Mouse (Mus musculus) embryonic fibroblast, embryonic 13.5 days (primary cell): ENCODE data around the gene Ap2m1. TPM values are rescaled to one million over a fixed set of nuclear protein-coding genes. Genes with fewer than 3 reads are reported as not detected.

Source experiments
- H3K27ac ChIP-seq: 2 replicates; pipeline ENCODE4 v1.5.1; 2012; ENCODE audit warnings: low read length, control low read depth, inconsistent platforms; ENCODE audit not compliant: insufficient read depth
- H3K4me1 ChIP-seq: 2 replicates; pipeline ENCODE4 v1.6.1; 2011; ENCODE audit warnings: low read length; ENCODE audit not compliant: control insufficient read depth, insufficient read depth
- H3K4me3 ChIP-seq: 2 replicates; pipeline ENCODE4 v1.5.1; 2011; ENCODE audit warnings: mild to moderate bottlenecking, control low read depth, low read length; ENCODE audit not compliant: insufficient read depth
- CTCF ChIP-seq: IDR thresholded peaks from 2 replicates; pipeline ENCODE4 v1.5.1; 2011; ENCODE audit warnings: mild to moderate bottlenecking, control low read depth, low read length, moderate library complexity, borderline replicate concordance; ENCODE audit not compliant: insufficient read depth
- POLR2A ChIP-seq: IDR thresholded peaks from 2 replicates; pipeline ENCODE4 v1.6.1; 2011; ENCODE audit warnings: low read depth, mild to moderate bottlenecking, control low read depth, low read length, moderate library complexity
- polyA plus RNA-seq: library from polyadenylated mRNA; stranded (reverse); fragments of >200 nt; gene quantifications from 2 replicates; pipeline ENCODE4 v1.2.4, GENCODE M21; 2011; ENCODE audit warnings: low read depth; ENCODE audit not compliant: missing spikeins, insufficient read length

Ap2m1 gene
- polyA plus RNA-seq, 1 experiment, result 448 TPM

DNA sequence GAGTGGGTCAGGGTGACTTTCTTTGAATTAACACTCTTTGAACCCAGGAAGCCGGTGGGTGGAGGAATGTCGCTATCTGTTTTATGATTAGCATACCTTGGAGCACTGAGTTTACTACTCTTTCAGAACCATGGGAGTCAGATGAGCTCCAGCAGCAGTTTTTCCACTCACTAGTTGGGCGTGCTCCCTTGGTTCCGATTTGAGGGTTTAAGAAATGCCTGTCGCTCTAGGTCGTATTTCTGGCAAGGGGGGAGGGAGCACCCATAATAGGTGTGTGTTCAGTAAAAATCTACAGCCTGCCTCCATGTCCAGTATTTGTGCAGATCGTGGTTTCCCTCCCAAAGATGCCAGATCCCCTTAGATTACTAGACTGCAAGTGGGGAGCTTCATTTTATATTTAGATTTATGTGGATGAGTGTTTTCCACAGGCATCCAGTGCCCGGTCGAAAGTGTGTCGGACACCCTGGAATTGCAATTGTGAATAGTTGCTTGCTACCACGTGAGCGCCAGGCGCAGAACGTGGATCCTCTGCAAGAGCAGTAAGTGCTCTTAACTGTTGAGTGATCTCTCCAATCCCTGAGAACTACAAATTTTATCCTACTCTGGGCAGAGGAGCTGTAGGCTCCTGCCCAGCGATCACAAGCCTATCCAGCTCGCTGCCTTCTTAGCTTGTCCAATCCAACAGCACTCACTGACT, 37.1 kb upstream of the Ap2m1 start:
- no peaks in the 10 kb centered on the region; the same call in 1 of the 2 replicates for H3K4me1 ChIP-seq
- peak overlapping the region; percentile 93 for H3K4me3 ChIP-seq
- no peak for TF ChIP-seq POLR2A
- TF ChIP-seq CTCF, result no peak
- H3K27ac ChIP-seq, result peak overlapping the region; percentile 16

DNA sequence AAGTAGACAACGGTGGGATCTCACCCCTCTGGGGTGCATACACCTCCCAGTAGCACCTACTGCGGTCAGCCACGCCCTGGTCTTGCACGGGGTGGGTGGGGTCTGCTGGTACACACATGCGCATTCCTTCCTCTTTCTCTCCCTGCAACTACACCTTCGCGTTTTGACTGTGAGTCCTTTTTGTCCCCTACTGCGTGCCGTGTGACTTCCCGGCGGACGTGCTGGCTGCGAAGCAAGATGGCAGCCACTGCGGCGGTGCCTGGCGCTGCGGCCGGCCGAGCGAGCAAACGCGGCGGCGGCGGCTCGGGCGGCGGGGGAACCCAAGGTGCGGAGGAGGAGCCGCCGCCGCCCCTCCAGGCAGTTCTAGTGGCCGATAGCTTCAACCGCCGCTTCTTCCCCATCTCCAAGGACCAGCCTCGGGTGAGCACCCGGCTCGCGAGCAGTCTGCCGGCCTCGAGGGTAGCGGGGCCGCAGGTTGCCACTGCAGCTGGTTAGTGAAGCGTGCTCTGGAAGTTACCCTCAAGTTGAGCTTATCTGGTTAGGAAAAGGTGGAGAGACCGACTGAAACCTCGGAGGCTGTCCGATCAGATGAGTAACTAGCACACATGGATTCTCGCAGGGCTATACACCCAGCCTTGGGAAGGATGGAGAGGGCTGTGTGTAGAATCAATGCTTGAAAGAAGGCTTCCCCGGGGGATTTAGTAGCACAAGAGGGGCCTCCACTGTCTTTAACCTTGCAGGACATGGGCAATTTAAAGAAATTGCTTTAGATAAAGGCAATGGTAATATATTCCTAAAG, 36.4 kb upstream of the Ap2m1 start, which contains the start of gene Eif2b5:
Gene Eif2b5 (plus strand): TSS at position 141 of the 799 bp plus-strand sequence.
- Histone ChIP-seq H3K4me1 (no peaks in the 10 kb centered on the region; the same call in 1 of the 2 replicates), H3K4me3 (peak within 1 kb of the TSS; percentile 93), H3K27ac (peak within 1 kb of the TSS; percentile 16)
- TF ChIP-seq CTCF, result no peak
- peak; percentile 88 for TF ChIP-seq POLR2A

DNA sequence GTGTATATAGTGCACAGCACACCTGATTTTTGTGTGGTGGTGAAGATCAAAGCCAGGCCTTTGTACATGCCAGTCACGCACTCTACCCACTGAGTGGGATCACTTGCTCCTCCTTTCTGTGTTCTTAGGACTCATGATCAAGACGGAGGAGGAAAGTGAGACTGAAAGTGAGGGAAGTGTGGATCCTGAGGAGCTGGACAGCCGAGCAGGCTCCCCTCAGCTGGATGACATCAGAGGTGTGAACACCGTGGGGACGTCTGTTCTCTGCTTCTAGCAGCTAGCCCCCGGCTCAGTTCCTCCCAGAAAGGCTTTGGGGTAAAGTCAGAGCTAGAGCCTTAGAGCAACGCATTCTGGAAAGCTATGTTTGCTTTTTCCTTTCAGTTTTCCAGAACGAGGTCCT, 29.3 kb upstream of the Ap2m1 start:
- H3K4me1 ChIP-seq, result no peaks in the 10 kb centered on the region; the same call in 1 of the 2 replicates
- TF ChIP-seq CTCF, result no peak
- no peak for TF ChIP-seq POLR2A
- no peak overlapping the region for H3K27ac ChIP-seq
- H3K4me3 ChIP-seq, result no peak overlapping the region

DNA sequence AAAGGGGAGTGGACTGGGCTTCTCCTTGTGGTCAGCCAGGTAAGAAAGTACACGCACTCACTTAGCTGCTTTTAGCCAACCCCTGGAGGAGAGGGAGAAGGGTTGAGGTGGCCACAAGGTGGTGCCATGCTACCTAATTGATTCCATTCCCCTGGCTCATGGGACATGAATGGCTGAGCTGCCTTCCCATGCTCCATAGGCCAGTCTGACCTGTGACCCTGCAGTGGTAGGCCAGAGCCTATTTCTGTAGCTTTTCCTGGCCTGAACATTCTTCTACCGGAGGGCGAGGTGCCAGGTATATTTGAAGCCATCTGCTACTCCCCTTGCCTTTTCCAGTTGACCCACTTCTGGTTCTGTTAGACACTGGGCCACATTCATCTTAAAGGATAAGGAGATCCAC, 25.9 kb upstream of the Ap2m1 start:
- Histone ChIP-seq H3K4me3 (no peak overlapping the region), H3K27ac (no peak overlapping the region), H3K4me1 (no peaks in the 10 kb centered on the region)
- TF ChIP-seq CTCF (peak; percentile 48; the same call in 1 of the 2 replicates), POLR2A (no peak)

DNA sequence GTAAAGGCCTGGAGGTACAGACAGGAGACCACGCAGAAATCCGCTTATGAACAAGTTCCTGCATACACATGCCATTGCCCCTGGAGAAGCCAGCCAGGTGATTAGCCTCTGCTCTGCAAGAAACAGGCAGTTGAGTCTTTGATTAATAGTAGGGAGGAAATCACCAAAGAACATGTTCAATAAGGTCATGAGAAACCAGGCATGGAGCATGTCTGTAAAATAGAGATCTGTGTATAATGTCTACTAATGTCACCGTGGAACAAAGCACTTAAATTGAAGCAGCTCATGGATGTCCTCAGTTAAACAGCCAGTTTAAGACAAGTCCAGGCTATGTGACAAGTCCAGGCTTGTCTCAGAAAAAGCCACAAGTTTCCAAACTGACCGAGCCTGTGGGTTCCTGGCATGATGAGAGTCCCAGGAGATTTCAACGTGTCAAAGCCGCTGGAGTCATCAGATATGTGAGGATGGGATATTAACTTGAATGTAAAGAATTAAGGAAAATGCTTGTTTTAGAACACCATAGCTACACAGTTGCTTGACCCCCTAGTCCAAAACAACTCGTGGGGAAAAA, 23.9 kb upstream of the Ap2m1 start:
- TF ChIP-seq POLR2A, result no peak
- TF ChIP-seq CTCF, result no peak
- no peak overlapping the region for H3K4me3 ChIP-seq
- H3K4me1 ChIP-seq, result no peaks in the 10 kb centered on the region
- H3K27ac ChIP-seq, result peak overlapping the region; percentile 27; the same call in 1 of the 2 replicates

DNA sequence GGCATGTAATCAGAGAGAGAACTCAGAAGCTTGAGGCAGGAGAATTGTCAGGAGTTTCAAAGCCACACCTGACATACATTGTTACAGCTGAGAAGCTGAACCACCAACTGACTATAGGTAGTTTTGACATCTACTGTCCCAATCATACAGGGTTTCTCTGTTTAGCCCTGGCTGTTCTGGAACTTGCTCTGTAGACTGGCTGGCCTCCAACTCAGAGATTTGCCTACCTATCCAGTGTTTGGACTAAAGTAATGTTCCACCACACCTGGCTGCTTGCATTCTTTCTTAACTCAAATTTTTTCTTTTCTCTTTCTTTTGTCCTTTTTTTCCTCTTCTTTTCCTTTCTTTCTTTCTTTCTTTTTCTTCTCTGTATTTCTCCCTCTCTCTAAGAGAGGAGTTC, 19.2 kb upstream of the Ap2m1 start:
- no peaks in the 10 kb centered on the region for H3K4me1 ChIP-seq
- 0 out of 2 replicates have a peak overlapping the region, but pooled peaks have one; percentile 8 for H3K27ac ChIP-seq
- H3K4me3 ChIP-seq, result no peak overlapping the region
- TF ChIP-seq POLR2A (no peak), CTCF (no peak)

DNA sequence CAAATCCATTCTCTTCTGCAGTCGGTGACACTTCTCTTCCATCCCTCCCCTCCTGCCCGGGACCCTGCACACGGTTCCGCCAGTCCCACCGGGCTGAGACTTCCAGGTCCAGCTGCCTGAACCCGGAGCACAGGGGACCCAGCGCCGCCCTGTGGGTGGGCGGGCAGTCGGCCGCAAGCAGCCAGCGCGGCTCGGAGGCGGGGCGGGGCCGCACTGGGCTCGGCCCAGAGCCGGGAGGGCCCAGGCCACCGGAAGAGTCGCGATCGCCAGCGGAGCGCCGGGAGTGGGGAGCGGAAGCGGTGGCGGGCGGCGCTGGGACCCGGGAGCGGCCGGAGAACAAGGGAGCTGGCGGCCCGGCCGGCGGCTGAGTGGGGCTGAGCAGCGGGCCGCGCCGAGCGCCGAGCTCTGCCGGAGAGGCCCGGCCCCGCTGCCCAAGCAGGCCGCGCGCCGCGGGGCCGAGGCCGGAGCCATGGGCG, 18.5 kb upstream of the Ap2m1 start, which contains the start of gene Dvl3:
Gene Dvl3 (plus strand): TSS at position 257 of the 476 bp plus-strand sequence.
- Histone ChIP-seq H3K27ac (peak within 1 kb of the TSS; percentile 43), H3K4me3 (peak within 1 kb of the TSS; percentile 89), H3K4me1 (no peaks in the 10 kb centered on the region)
- TF ChIP-seq CTCF (no peak), POLR2A (peak; percentile 93)

DNA sequence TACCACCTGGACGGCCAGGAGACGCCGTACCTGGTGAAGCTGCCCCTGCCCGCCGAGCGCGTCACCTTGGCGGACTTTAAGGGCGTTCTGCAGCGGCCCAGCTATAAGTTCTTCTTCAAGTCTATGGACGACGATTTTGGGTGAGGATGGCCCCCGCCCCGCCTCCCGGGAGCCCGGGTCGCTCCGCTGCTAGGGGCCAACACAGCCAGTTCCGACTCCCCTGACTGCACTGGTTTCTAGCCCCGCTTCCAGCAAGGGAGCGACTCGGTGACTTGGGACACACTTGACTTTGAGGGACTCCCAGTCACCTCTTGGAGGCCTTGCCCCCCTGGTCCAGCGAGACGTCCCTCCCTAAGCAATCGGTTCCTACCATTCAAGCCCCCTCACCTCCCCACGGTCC, 18.1 kb upstream of the Ap2m1 start:
- peak overlapping the region; percentile 43 for H3K27ac ChIP-seq
- TF ChIP-seq CTCF (no peak), POLR2A (no peak)
- H3K4me3 ChIP-seq, result peak overlapping the region; percentile 89
- H3K4me1 ChIP-seq, result no peaks in the 10 kb centered on the region

DNA sequence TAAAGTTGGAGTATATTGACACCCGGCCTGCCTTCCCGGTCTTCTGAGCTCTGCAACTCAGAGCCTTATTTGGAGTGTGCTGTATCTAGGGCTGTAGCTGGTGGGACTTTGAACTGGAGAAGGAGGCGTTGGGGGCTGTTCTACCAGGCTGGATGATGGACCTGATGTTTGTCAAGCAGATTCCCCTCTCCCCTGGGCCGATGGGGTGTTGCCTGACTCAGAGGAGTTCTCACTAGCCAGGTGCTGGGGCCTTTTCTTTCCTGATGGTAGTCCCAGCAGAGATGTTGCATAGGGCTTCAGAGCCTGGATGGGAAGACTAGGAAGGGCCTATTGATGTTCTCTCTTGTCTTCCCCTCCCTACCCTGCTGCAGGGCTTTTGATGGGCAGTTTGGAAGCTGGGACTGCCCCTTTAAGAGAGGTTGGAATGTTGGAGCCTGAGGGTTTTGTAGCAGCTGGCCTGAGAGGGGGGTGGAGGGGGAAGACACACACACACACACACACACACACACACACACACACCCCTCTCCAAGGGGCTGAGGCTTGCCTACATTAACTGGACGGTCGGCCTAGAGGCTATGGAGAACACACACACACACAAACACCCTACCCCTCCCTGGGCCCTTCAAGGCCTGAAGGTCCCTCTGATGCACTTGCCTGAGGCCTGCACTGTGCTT, 17.4 kb upstream of the Ap2m1 start:
- Histone ChIP-seq H3K27ac (peak overlapping the region; percentile 43), H3K4me1 (no peaks in the 10 kb centered on the region), H3K4me3 (peak overlapping the region; percentile 89)
- TF ChIP-seq POLR2A (0 out of 2 replicates have a peak, but pooled peaks have one; percentile 16), CTCF (no peak)
